Mouse (Mus musculus) hindbrain, embryonic 16.5 days (tissue): ENCODE data around the gene Gm11273. TPM values are rescaled to one million over a fixed set of nuclear protein-coding genes. Genes with fewer than 3 reads are reported as not detected.

Experiments used
- ATAC-seq: fragments of 200-750 bp; cut with Nextera tagmentation; 2 replicates; pipeline ENCODE4 v1.8.0; 2017; ENCODE audit warnings: moderate TSS enrichment, moderate library complexity
- H3K27ac ChIP-seq: fragments of 300-500 bp; sonication (generic); 2 replicates; pipeline ENCODE4 v1.5.1; 2014; ENCODE audit warnings: low read depth, mild to moderate bottlenecking, control low read depth, low read length, moderate library complexity
- H3K27me3 ChIP-seq: fragments of 300-500 bp; sonication (generic); replicated peaks from 2 replicates; pipeline ENCODE4 v1.6.1; 2014; ENCODE audit warnings: low read length; ENCODE audit not compliant: control insufficient read depth, insufficient read depth
- H3K36me3 ChIP-seq: fragments of 300-500 bp; sonication (generic); 2 replicates; pipeline ENCODE4 v1.6.1; 2014; ENCODE audit warnings: mild to moderate bottlenecking, low read length, moderate library complexity, mixed read lengths; ENCODE audit not compliant: control insufficient read depth, insufficient read depth
- H3K4me1 ChIP-seq: fragments of 300-500 bp; sonication (generic); 2 replicates; pipeline ENCODE4 v1.6.1; 2014; ENCODE audit warnings: low read depth, low read length; ENCODE audit not compliant: control insufficient read depth, insufficient read depth
- H3K4me2 ChIP-seq: fragments of 300-500 bp; sonication (generic); 2 replicates; pipeline ENCODE4 v1.6.1; 2014; ENCODE audit warnings: mild to moderate bottlenecking, low read length, control low read depth, moderate library complexity
- H3K4me3 ChIP-seq: fragments of 300-500 bp; sonication (generic); 2 replicates; pipeline ENCODE4 v1.5.1; 2014; ENCODE audit warnings: mild to moderate bottlenecking, low read length, control low read depth, moderate library complexity
- H3K9ac ChIP-seq: fragments of 300-500 bp; sonication (generic); 2 replicates; pipeline ENCODE4 v1.6.1; 2014; ENCODE audit warnings: low read depth, mild to moderate bottlenecking, control low read depth, low read length, moderate library complexity
- H3K9me3 ChIP-seq: fragments of 300-500 bp; sonication (generic); 2 replicates; pipeline ENCODE4 v1.6.1; 2014; ENCODE audit warnings: mild to moderate bottlenecking, low read length, moderate library complexity; ENCODE audit not compliant: control insufficient read depth
- WGBS: fragments of 180-500 bp; shearing (Covaris S2); extraction: QIAGEN DNeasy Blood & Tissue Kit; methylation state at CpG from one replicate; pipeline ENCODE4 v1.1.7; 2014; 5-methylcytosine and 5-hydroxymethylcytosine counted together
- polyA plus RNA-seq: library from polyadenylated mRNA; unstranded; fragments of >200 nt; fragmentation: Nextera tagmentation; extraction: Ambion mirVana; gene quantifications from 2 replicates; pipeline ENCODE4 v1.2.1, GENCODE M21; 2015

The Gm11273 gene
- polyA plus RNA-seq, 1 experiment from 2014 or later: 23.7 TPM

- Histone ChIP-seq H3K27me3 (peaks cover 8% of the 10 kb centered on the region; the same call in 1 of the 2 replicates), H3K27ac (no peak overlapping the region), H3K9ac (no peak overlapping the region), H3K36me3 (no peaks in the 10 kb centered on the region), H3K9me3 (no peaks in the 10 kb centered on the region), H3K4me3 (no peak overlapping the region), H3K4me1 (peaks cover 6% of the 10 kb centered on the region), H3K4me2 (no peak overlapping the region)
- no peak for ATAC-seq
- WGBS: 13% methylated on average over 4 of the region's 4 CpGs
Measured at GRCm38 (mm10) chr13:21456347-21456746, 44.9 kb downstream of the Gm11273 start.

GRCm38 (mm10) chr13:21454133-21454532 lies 47.1 kb downstream of the Gm11273 start:
- H3K9me3 ChIP-seq: no peaks in the 10 kb centered on the region
- H3K27ac ChIP-seq: no peak overlapping the region
- no peak overlapping the region for H3K4me2 ChIP-seq
- 94% methylated on average over 3 of the region's 3 CpGs for WGBS
- ATAC-seq: no peak
- H3K9ac ChIP-seq: no peak overlapping the region
- peaks cover 6% of the 10 kb centered on the region for H3K4me1 ChIP-seq
- H3K4me3 ChIP-seq: no peak overlapping the region
- H3K36me3 ChIP-seq: no peaks in the 10 kb centered on the region
- H3K27me3 ChIP-seq: 0 out of 2 replicates have a peak, but pooled peaks cover 8% of the 10 kb centered on the region

GRCm38 (mm10) chr13:21453449-21453848 lies 47.8 kb downstream of the Gm11273 start, which contains the start of gene Zscan26:
TSS of gene Zscan26 (minus strand) at chr13:21453730.
- 0% methylated on average over 23 of the region's 23 CpGs for WGBS
- Histone ChIP-seq H3K36me3 (no peaks in the 10 kb centered on the region), H3K9ac (peak within 1 kb of the TSS; percentile 73), H3K27me3 (0 out of 2 replicates have a peak, but pooled peaks cover 8% of the 10 kb centered on the region), H3K4me3 (peak within 1 kb of the TSS; percentile 70), H3K4me2 (peak within 1 kb of the TSS; percentile 75), H3K4me1 (peaks cover 6% of the 10 kb centered on the region), H3K27ac (peak within 1 kb of the TSS; percentile 83), H3K9me3 (no peaks in the 10 kb centered on the region)
- ATAC-seq: peak; percentile 97

GRCm38 (mm10) chr13:21453042-21453441 lies 48.2 kb downstream of the Gm11273 start:
- Histone ChIP-seq H3K9me3 (no peaks in the 10 kb centered on the region), H3K9ac (peak overlapping the region; percentile 73), H3K4me2 (peak overlapping the region; percentile 75), H3K4me1 (peaks cover 6% of the 10 kb centered on the region), H3K27me3 (0 out of 2 replicates have a peak, but pooled peaks cover 8% of the 10 kb centered on the region), H3K27ac (peak overlapping the region; percentile 83), H3K4me3 (peak overlapping the region; percentile 70), H3K36me3 (peaks cover 1% of the 10 kb centered on the region; the same call in 1 of the 2 replicates)
- ATAC-seq: peak; percentile 34; the same call in 1 of the 2 replicates
- WGBS: 4% methylated on average over 13 of the region's 13 CpGs

Other genes starting within 250 kb of the Gm11273 start
- not detected in 2 replicates for gene Gpx5, start 208.7 kb downstream of the Gm11273 start, polyA plus RNA-seq
- 0.26 and 0.64 TPM in 2 replicates for gene Gpx6, start 189.3 kb downstream of the Gm11273 start, polyA plus RNA-seq
- not detected in 2 replicates for gene Olfr1367, start 154.5 kb downstream of the Gm11273 start, polyA plus RNA-seq
- 10.1 and 12.0 TPM in 2 replicates for gene Zscan12, start 138.6 kb downstream of the Gm11273 start, polyA plus RNA-seq
- gene Zkscan3, start 98.7 kb downstream of the Gm11273 start, polyA plus RNA-seq: 60.5 and 63.0 TPM in 2 replicates
- gene Pgbd1, start 60.4 kb downstream of the Gm11273 start, polyA plus RNA-seq: 2.8 and 3.5 TPM in 2 replicates
- gene Zscan26, start 47.7 kb downstream of the Gm11273 start, polyA plus RNA-seq: 17.6 and 20.6 TPM in 2 replicates
- 2.5 and 3.2 TPM in 2 replicates for gene Nkapl, start 32.9 kb downstream of the Gm11273 start, polyA plus RNA-seq
- gene Zkscan4, start 22.5 kb downstream of the Gm11273 start, polyA plus RNA-seq: 10.8 and 11.3 TPM in 2 replicates
- not detected in 2 replicates for gene Gm10065, start 22.0 kb downstream of the Gm11273 start, polyA plus RNA-seq
- gene AK157302, start 6.2 kb downstream of the Gm11273 start, polyA plus RNA-seq: 0.64 and 2.0 TPM in 2 replicates
- 4.3 and 4.4 TPM in 2 replicates for gene Zkscan8, start 29.7 kb upstream of the Gm11273 start, polyA plus RNA-seq
- gene Olfr1366, start 41.4 kb upstream of the Gm11273 start, polyA plus RNA-seq: 0.11 and 0.13 TPM in 2 replicates
- gene Olfr1535, start 58.5 kb upstream of the Gm11273 start, polyA plus RNA-seq: 0.05 and 0.09 TPM in 2 replicates
- gene Olfr1364, start 80.3 kb upstream of the Gm11273 start, polyA plus RNA-seq: not detected in 2 replicates
- gene Olfr1362, start 112.6 kb upstream of the Gm11273 start, polyA plus RNA-seq: not detected in 2 replicates
- 0.05 TPM in 1 of 2 replicates, not detected in the other for gene Olfr11, start 141.1 kb upstream of the Gm11273 start, polyA plus RNA-seq
- not detected in 2 replicates for gene Olfr1361, start 162.0 kb upstream of the Gm11273 start, polyA plus RNA-seq
- gene Olfr1360, start 176.0 kb upstream of the Gm11273 start, polyA plus RNA-seq: not detected in 2 replicates
- gene Olfr1359, start 196.7 kb upstream of the Gm11273 start, polyA plus RNA-seq: not detected in 2 replicates
- gene Hist1h2bl, start 214.7 kb upstream of the Gm11273 start, polyA plus RNA-seq: not detected in 2 replicates
- 5.1 and 6.5 TPM in 2 replicates for gene Hist1h2ai, start 215.0 kb upstream of the Gm11273 start, polyA plus RNA-seq
- gene Hist1h3h, start 216.2 kb upstream of the Gm11273 start, polyA plus RNA-seq: 0.98 TPM in 1 of 2 replicates, not detected in the other
- 0.50 and 1.2 TPM in 2 replicates for gene Hist1h2bm, start 220.6 kb upstream of the Gm11273 start, polyA plus RNA-seq
- 0.35 and 0.55 TPM in 2 replicates for gene Hist1h4j, start 233.6 kb upstream of the Gm11273 start, polyA plus RNA-seq
- gene Hist1h4k, start 249.1 kb upstream of the Gm11273 start, polyA plus RNA-seq: not detected in 2 replicates